Mouse (Mus musculus) hindbrain, embryonic 12.5 days (tissue): Measurements from ENCODE around the gene Rrm2. TPM values are rescaled to one million over a fixed set of nuclear protein-coding genes. Genes with fewer than 3 reads are reported as not detected.
A peak's percentile ranks its signal among the peaks of the same experiment; 100 is the strongest.

Source experiments
- ATAC-seq: fragments of 200-750 bp; cut with Nextera tagmentation; 2 replicates; pipeline ENCODE4 v1.8.0; 2017; ENCODE audit warnings: moderate TSS enrichment; ENCODE audit not compliant: low FRiP score
- H3K27ac ChIP-seq: fragments of 300-500 bp; sonication (generic); 2 replicates; pipeline ENCODE4 v1.5.1; 2016; ENCODE audit warnings: mild to moderate bottlenecking
- H3K27me3 ChIP-seq: fragments of 300-500 bp; sonication (generic); 2 replicates; pipeline ENCODE4 v1.6.1; 2016; ENCODE audit warnings: mild to moderate bottlenecking
- H3K36me3 ChIP-seq: fragments of 300-500 bp; sonication (generic); 2 replicates; pipeline ENCODE4 v1.6.1; 2016; ENCODE audit warnings: mild to moderate bottlenecking
- H3K4me1 ChIP-seq: fragments of 300-500 bp; sonication (generic); 2 replicates; pipeline ENCODE4 v1.6.1; 2016
- H3K4me2 ChIP-seq: fragments of 300-500 bp; sonication (generic); replicated peaks from 2 replicates; pipeline ENCODE4 v1.6.1; 2016; ENCODE audit warnings: mild to moderate bottlenecking
- H3K4me3 ChIP-seq: fragments of 300-500 bp; sonication (generic); 2 replicates; pipeline ENCODE4 v1.5.1; 2016; ENCODE audit warnings: mild to moderate bottlenecking
- H3K9ac ChIP-seq: fragments of 300-500 bp; sonication (generic); 2 replicates; pipeline ENCODE4 v1.6.1; 2016; ENCODE audit warnings: mild to moderate bottlenecking, moderate library complexity
- H3K9me3 ChIP-seq: fragments of 300-500 bp; sonication (generic); replicated peaks from 2 replicates; pipeline ENCODE4 v1.6.1; 2016; ENCODE audit warnings: mild to moderate bottlenecking
- WGBS: fragments of 180-500 bp; shearing (Covaris S2); methylation state at CpG from one replicate; pipeline ENCODE4 v1.1.7; 2016; 5-methylcytosine and 5-hydroxymethylcytosine counted together
- polyA plus RNA-seq: library from polyadenylated mRNA; unstranded; fragments of >200 nt; fragmentation: Nextera tagmentation; extraction: Ambion mirVana; gene quantifications from 2 replicates; pipeline ENCODE4 v1.2.1, GENCODE M21; 2016

Rrm2 gene
- polyA plus RNA-seq, 1 experiment from 2014 or later = 203 TPM

- H3K27me3 ChIP-seq = 0 out of 2 replicates have a peak, but pooled peaks cover 4% of the 10 kb centered on the region
- H3K9me3 ChIP-seq = no peaks in the 10 kb centered on the region
- under 1% methylated on average over 17 of the region's 17 CpGs for WGBS
- no peak overlapping the region for H3K27ac ChIP-seq
- H3K9ac ChIP-seq = peak overlapping the region; percentile 79
- H3K4me1 ChIP-seq = peaks cover 25% of the 10 kb centered on the region
- H3K36me3 ChIP-seq = 0 out of 2 replicates have a peak, but pooled peaks cover 10% of the 10 kb centered on the region
- no peak for ATAC-seq
- H3K4me2 ChIP-seq = peak overlapping the region; percentile 81
- peak overlapping the region; percentile 87 for H3K4me3 ChIP-seq
Observed at GRCm38 (mm10) chr12:24708824-24709218, 780 bp downstream of the Rrm2 start.

- H3K27ac ChIP-seq = no peak overlapping the region
- H3K9ac ChIP-seq = peak overlapping the region; percentile 79
- no peak for ATAC-seq
- peaks cover 25% of the 10 kb centered on the region for H3K4me1 ChIP-seq
- H3K9me3 ChIP-seq = no peaks in the 10 kb centered on the region
- whole genome bisulfite sequencing = 26% methylated on average over 6 of the region's 6 CpGs
- peak overlapping the region; percentile 87 for H3K4me3 ChIP-seq
- peak overlapping the region; percentile 81 for H3K4me2 ChIP-seq
- 0 out of 2 replicates have a peak, but pooled peaks cover 4% of the 10 kb centered on the region for H3K27me3 ChIP-seq
- 0 out of 2 replicates have a peak, but pooled peaks cover 10% of the 10 kb centered on the region for H3K36me3 ChIP-seq
Observed at GRCm38 (mm10) chr12:24709409-24709808, 1.4 kb downstream of the Rrm2 start.

- H3K9ac ChIP-seq = no peak overlapping the region; the same call in 1 of the 2 replicates
- peaks cover 25% of the 10 kb centered on the region for H3K4me1 ChIP-seq
- H3K4me2 ChIP-seq = peak overlapping the region; percentile 81
- H3K9me3 ChIP-seq = no peaks in the 10 kb centered on the region
- 32% methylated on average over 5 of the region's 5 CpGs for WGBS
- H3K4me3 ChIP-seq = peak overlapping the region; percentile 87
- no peak for ATAC-seq
- 0 out of 2 replicates have a peak, but pooled peaks cover 4% of the 10 kb centered on the region for H3K27me3 ChIP-seq
- 0 out of 2 replicates have a peak, but pooled peaks cover 10% of the 10 kb centered on the region for H3K36me3 ChIP-seq
- no peak overlapping the region for H3K27ac ChIP-seq
Observed at GRCm38 (mm10) chr12:24709831-24710508, 1.9 kb downstream of the Rrm2 start.

DNA sequence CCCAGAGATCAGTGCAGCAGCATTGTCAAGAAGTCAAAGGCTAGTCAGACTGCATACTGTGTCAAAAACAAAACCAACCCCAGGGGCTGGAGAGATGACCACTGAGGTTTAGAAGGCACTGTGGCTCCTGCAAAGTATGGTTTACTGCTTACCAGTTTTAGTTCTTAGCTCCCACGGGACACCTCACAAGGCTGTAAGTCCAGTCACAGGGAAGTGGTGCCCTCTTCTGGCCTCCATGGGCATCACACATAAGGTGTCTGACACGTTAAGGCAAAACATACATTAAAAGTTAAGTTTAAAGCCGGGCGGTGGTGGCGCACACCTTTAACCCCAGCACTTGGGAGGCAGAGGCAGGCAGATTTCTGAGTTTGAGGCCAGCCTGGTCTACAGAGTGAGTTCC is 2.6 kb downstream of the Rrm2 start:
- Histone ChIP-seq H3K36me3 (0 out of 2 replicates have a peak, but pooled peaks cover 10% of the 10 kb centered on the region), H3K27me3 (0 out of 2 replicates have a peak, but pooled peaks cover 4% of the 10 kb centered on the region), H3K4me2 (peak overlapping the region; percentile 2; the same call in 1 of the 2 replicates), H3K27ac (no peak overlapping the region), H3K9me3 (no peaks in the 10 kb centered on the region), H3K4me1 (peaks cover 25% of the 10 kb centered on the region), H3K9ac (no peak overlapping the region), H3K4me3 (no peak overlapping the region)
- no peak for ATAC-seq
- 64% methylated on average over 5 of the region's 5 CpGs for WGBS

- no peak for ATAC-seq
- 88% methylated on average over 8 of the region's 8 CpGs for WGBS
- Histone ChIP-seq H3K4me3 (no peak overlapping the region), H3K4me1 (peaks cover 21% of the 10 kb centered on the region), H3K27me3 (no peaks in the 10 kb centered on the region), H3K27ac (no peak overlapping the region), H3K36me3 (0 out of 2 replicates have a peak, but pooled peaks cover 10% of the 10 kb centered on the region), H3K4me2 (no peak overlapping the region), H3K9ac (no peak overlapping the region), H3K9me3 (no peaks in the 10 kb centered on the region)
Observed at GRCm38 (mm10) chr12:24712396-24712795, 4.4 kb downstream of the Rrm2 start.

DNA sequence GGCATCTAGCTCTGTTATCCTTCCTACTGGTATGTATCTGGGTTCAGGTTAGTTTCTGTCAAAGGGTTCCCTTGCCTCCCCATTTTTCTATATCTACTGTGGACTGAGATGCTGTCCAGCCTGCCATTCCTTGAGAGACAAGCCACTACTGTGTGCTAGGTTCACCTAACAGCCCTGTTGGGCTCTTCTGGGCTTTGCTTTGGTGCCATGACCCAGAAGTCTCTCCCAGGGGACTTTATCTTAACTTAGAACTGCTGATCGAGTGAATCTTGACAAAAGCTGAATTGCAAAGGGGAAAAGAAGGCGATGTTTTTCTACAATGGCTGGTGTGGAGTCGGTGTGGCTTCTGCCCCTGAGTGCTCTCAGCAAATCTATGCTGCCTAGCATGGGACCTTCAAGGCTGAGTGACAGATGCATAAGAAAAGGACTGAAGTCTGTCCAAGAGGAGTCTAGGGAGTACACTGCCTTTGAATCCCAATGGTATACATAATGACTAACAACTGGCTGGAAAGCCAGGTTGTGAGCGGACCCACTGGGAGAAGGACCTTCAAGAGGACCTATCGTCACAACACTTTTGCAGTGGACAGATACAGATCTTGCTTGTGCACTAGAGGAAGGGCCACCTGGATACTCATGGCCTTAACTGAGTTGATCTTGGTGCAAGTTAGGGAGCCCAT is 6.7 kb downstream of the Rrm2 start:
- Histone ChIP-seq H3K9ac (no peak overlapping the region), H3K36me3 (0 out of 2 replicates have a peak, but pooled peaks cover 10% of the 10 kb centered on the region), H3K27me3 (no peaks in the 10 kb centered on the region), H3K27ac (no peak overlapping the region), H3K4me1 (peaks cover 12% of the 10 kb centered on the region), H3K9me3 (no peaks in the 10 kb centered on the region), H3K4me2 (no peak overlapping the region), H3K4me3 (no peak overlapping the region)
- ATAC-seq = no peak
- WGBS = 65% methylated on average over 5 of the region's 5 CpGs

DNA sequence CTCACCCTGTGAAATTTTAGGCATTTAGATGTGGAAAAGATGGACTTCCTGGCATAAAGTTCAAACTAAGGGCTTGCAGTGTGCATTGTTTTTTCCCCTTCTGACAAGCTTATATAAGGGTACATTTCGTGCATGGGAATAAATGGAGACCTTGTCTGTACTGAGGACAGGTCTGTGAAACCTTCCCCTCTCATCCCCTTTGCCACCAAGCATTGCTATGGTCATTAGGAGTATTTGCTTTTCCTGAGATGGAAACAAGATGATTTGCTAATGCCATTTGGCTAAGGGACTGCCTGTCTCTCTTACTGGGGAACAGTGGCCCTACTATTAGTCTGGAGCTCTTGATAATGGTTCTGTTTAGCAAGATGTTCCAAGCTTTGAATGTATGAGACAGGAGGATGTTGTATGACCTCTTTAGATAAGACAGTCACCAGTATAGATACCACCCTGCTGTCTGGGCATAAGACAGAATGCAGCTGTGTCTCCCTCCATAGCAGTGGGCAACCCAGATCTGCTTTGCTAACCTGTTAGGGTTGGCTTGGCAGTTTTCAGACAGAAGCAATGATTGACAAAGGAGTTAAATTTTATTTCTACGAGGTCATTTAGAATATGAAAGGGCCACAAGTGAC is 7.3 kb downstream of the Rrm2 start:
- Histone ChIP-seq H3K27ac (no peak overlapping the region), H3K4me3 (no peak overlapping the region), H3K4me2 (no peak overlapping the region), H3K4me1 (peaks cover 11% of the 10 kb centered on the region), H3K36me3 (0 out of 2 replicates have a peak, but pooled peaks cover 10% of the 10 kb centered on the region), H3K9ac (no peak overlapping the region), H3K27me3 (no peaks in the 10 kb centered on the region), H3K9me3 (no peaks in the 10 kb centered on the region)
- 82% methylated on average over 2 of the region's 2 CpGs for WGBS
- ATAC-seq = no peak

- H3K27me3 ChIP-seq = no peaks in the 10 kb centered on the region
- ATAC-seq = peak; percentile 75
- H3K36me3 ChIP-seq = 0 out of 2 replicates have a peak, but pooled peaks cover 10% of the 10 kb centered on the region
- no peak overlapping the region for H3K4me3 ChIP-seq
- no peaks in the 10 kb centered on the region for H3K9me3 ChIP-seq
- WGBS = 60% methylated on average over 4 of the region's 4 CpGs
- H3K27ac ChIP-seq = no peak overlapping the region
- H3K9ac ChIP-seq = no peak overlapping the region
- H3K4me2 ChIP-seq = no peak overlapping the region
- H3K4me1 ChIP-seq = peaks cover 5% of the 10 kb centered on the region
Observed at GRCm38 (mm10) chr12:24716721-24717301, 8.8 kb downstream of the Rrm2 start.

DNA sequence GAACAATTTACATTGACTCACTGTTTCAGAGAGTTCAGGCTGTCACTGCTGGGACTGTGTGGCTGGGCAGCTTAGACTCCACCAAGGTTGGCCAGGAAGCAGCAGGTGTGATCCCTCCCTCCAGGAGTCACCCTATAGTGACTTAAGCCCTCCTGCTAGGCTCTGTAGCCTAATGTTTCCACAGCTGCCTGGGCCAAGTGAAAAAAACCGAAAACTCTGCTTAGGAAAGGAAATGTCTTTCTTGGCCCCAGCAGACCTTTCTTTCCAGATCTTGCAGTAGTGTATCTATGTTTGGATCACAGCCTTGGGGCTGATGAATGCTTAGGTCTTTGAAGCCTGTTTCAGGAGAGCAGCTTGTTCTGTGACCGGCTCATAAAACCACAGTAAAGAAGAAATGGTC is 15.4 kb downstream of the Rrm2 start:
- Histone ChIP-seq H3K4me2 (no peak overlapping the region), H3K4me3 (no peak overlapping the region), H3K9me3 (no peaks in the 10 kb centered on the region; the same call in 1 of the 2 replicates), H3K4me1 (peaks cover 11% of the 10 kb centered on the region), H3K27me3 (no peaks in the 10 kb centered on the region), H3K36me3 (no peaks in the 10 kb centered on the region), H3K9ac (no peak overlapping the region), H3K27ac (no peak overlapping the region; the same call in 1 of the 2 replicates)
- 68% methylated on average over 2 of the region's 2 CpGs for WGBS
- ATAC-seq = no peak

DNA sequence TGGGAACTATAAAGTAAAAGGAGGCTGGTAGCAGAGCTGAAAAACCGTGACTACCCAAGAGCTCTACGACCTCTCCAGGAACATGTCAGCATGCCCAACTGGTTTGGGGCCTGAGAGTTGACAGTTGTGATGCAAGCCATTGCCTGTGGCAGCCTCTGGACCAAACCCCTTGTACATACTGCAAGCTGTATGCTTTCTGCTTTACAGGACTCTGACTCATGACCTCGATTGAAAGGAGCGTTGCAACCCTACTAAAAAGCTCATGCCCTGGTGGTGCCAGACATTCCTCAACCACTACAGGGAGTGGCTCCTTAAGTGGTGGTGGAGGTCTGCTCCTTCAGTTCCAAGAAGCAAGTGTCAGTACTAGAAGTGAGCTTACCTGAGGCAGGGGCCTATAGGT is 15.8 kb downstream of the Rrm2 start:
- H3K9me3 ChIP-seq = peaks cover under 1% of the 10 kb centered on the region; the same call in 1 of the 2 replicates
- 73% methylated on average over 4 of the region's 4 CpGs for WGBS
- no peaks in the 10 kb centered on the region for H3K36me3 ChIP-seq
- H3K4me2 ChIP-seq = no peak overlapping the region
- H3K27ac ChIP-seq = peak overlapping the region; percentile 44
- H3K4me1 ChIP-seq = peaks cover 11% of the 10 kb centered on the region
- ATAC-seq = 0 out of 2 replicates have a peak, but pooled peaks have one; percentile 4
- no peak overlapping the region for H3K4me3 ChIP-seq
- H3K27me3 ChIP-seq = no peaks in the 10 kb centered on the region
- H3K9ac ChIP-seq = no peak overlapping the region

GRCm38 (mm10) chr12:24724369-24724768 is 16.3 kb downstream of the Rrm2 start:
- 9% methylated on average over 2 of the region's 2 CpGs for WGBS

More at GRCm38 (mm10) chr12:24724369-24724768, 16.3 kb downstream of the Rrm2 start:
- Histone ChIP-seq H3K27me3 (no peaks in the 10 kb centered on the region), H3K4me1 (peaks cover 11% of the 10 kb centered on the region), H3K9me3 (peaks cover 6% of the 10 kb centered on the region; the same call in 1 of the 2 replicates), H3K36me3 (no peaks in the 10 kb centered on the region), H3K27ac (peak overlapping the region; percentile 44), H3K9ac (no peak overlapping the region), H3K4me3 (no peak overlapping the region), H3K4me2 (no peak overlapping the region)
- ATAC-seq = peak; percentile 86
